Mouse (Mus musculus) forebrain, postnatal 0 days (tissue): ENCODE measurements around the gene Gm20532. TPM values are rescaled to one million over a fixed set of nuclear protein-coding genes. Genes with fewer than 3 reads are reported as not detected.

Experiments used
- ATAC-seq: fragments of 200-750 bp; cut with Nextera tagmentation; 2 replicates; pipeline ENCODE4 v1.8.0; 2017; ENCODE audit warnings: mild to moderate bottlenecking, moderate library complexity
- DNase-seq: peaks from one replicate; pipeline ENCODE4 v3.0.0-alpha.2; 2015
- H3K27ac ChIP-seq: fragments of 300-500 bp; sonication (generic); 2 replicates; pipeline ENCODE4 v1.5.1; 2014; ENCODE audit warnings: low read depth, mild to moderate bottlenecking, antibody characterized with exemption, low read length, moderate library complexity, mixed read lengths
- H3K27me3 ChIP-seq: fragments of 300-500 bp; sonication (generic); 2 replicates; pipeline ENCODE4 v1.6.1; 2014; ENCODE audit warnings: mild to moderate bottlenecking, low read length, mixed read lengths; ENCODE audit not compliant: insufficient read depth
- H3K36me3 ChIP-seq: fragments of 300-500 bp; sonication (generic); 2 replicates; pipeline ENCODE4 v1.6.1; 2014; ENCODE audit warnings: mild to moderate bottlenecking, moderate library complexity; ENCODE audit not compliant: insufficient read depth
- H3K4me1 ChIP-seq: fragments of 300-500 bp; sonication (generic); 2 replicates; pipeline ENCODE4 v1.6.1; 2014; ENCODE audit warnings: antibody characterized with exemption; ENCODE audit not compliant: insufficient read depth
- H3K4me2 ChIP-seq: fragments of 300-500 bp; sonication (generic); 2 replicates; pipeline ENCODE4 v1.6.1; 2014; ENCODE audit warnings: low read depth, mild to moderate bottlenecking, moderate library complexity
- H3K4me3 ChIP-seq: fragments of 300-500 bp; sonication (generic); 2 replicates; pipeline ENCODE4 v1.5.1; 2014; ENCODE audit warnings: low read depth, low read length, mixed read lengths
- H3K9ac ChIP-seq: fragments of 300-500 bp; sonication (generic); 2 replicates; pipeline ENCODE4 v1.6.1; 2014; ENCODE audit warnings: mild to moderate bottlenecking
- H3K9me3 ChIP-seq: fragments of 300-500 bp; sonication (generic); 2 replicates; pipeline ENCODE4 v1.6.1; 2016; ENCODE audit warnings: low read length
- CTCF ChIP-seq: sonication (generic); IDR thresholded peaks from 2 replicates; pipeline ENCODE4 v1.5.1; 2016; ENCODE audit warnings: antibody characterized with exemption, control low read depth, low read depth
- WGBS: fragments of 180-500 bp; shearing (Covaris S2); extraction: QIAGEN DNeasy Blood & Tissue Kit; methylation state at CpG from one replicate; pipeline ENCODE4 v1.1.7; 2014; 5-methylcytosine and 5-hydroxymethylcytosine counted together
- polyA plus RNA-seq: library from polyadenylated mRNA; unstranded; fragments of >200 nt; fragmentation: Nextera tagmentation; extraction: Ambion mirVana; gene quantifications from 2 replicates; pipeline ENCODE4 v1.2.1, GENCODE M21; 2015
- total RNA-seq: library from RNA; depleted of rRNA; stranded (reverse); fragments of >200 nt; gene quantifications from 2 replicates; pipeline ENCODE4 v1.2.3, GENCODE M21; 2014

Gene Gm20532
- total and polyA plus RNA-seq, 2 experiments from 2014 or later = not detected

DNA sequence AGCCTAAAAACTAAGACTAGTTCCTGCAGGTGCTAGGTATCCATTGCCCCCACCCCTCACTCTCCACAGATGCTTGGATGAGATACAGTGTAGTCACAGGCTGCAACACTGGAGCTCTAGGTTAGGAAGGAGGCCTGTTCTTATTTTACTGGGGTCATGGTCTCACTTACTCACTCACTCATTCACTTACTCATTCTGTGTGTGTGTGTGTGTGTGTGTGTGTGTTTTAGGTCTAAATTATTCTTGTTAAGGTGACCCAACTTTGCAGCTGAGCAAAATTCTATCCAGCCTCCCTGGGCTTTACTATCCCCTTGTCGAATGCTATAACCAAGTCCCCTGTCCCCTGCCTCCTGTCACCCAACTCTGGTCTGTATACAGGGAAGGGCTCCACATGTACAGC is 15.2 kb downstream of the Gm20532 start:
- H3K36me3 ChIP-seq = no peaks in the 10 kb centered on the region
- peaks cover 14% of the 10 kb centered on the region; the same call in 1 of the 2 replicates for H3K27me3 ChIP-seq
- no peak overlapping the region for H3K4me2 ChIP-seq
- H3K4me3 ChIP-seq = no peak overlapping the region
- ATAC-seq = no peak
- H3K9ac ChIP-seq = no peak overlapping the region
- DNase-seq = no peak
- TF ChIP-seq CTCF = no peak
- no peaks in the 10 kb centered on the region for H3K9me3 ChIP-seq
- no peak overlapping the region for H3K27ac ChIP-seq
- H3K4me1 ChIP-seq = no peaks in the 10 kb centered on the region
- WGBS = 97% methylated on average over 1 of the region's 1 CpGs

DNA sequence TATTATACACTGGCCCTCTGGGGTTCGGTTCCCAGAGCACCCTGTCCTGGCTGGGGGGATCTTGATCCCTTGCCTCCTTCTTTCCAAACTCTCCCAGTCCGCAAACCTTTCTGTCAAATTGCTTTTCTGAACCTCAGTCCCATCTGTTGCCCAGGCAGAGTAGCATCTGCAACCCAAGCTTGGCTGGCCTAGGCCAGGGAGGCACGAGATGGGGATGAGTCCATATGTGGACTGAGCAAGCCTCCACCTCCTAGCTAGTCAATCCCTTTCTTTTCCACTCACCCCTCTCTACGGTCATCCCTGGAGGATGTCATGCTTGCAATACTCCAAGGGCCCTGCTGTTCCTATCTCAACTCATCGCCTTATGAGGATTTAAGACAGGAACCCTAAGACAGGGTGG is 16.2 kb downstream of the Gm20532 start:
- WGBS = 87% methylated on average over 5 of the region's 5 CpGs

DNA sequence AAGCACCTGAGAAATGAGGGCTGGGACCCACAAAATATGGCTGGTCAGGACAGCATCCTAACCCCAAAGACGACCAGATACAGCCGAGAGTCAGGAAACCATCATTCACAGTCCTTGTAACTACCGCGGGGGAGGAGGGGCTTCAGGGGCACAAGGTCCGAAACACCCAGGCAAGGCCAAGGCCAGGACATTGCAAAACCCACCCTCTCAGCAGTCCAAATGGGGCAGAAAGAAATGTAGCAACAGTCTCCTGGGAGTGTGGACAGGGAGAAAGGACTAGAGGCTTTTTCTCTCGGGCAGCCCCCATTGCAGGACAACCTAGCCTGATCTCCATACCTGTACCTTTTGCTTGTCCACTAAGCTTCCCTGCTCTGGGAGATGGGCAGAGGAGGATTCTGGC is 16.7 kb downstream of the Gm20532 start:
- DNase-seq = no peak
- 31% methylated on average over 6 of the region's 6 CpGs for WGBS
- Histone ChIP-seq H3K36me3 (no peaks in the 10 kb centered on the region), H3K9ac (peak overlapping the region; percentile 54), H3K27me3 (peaks cover 14% of the 10 kb centered on the region; the same call in 1 of the 2 replicates), H3K9me3 (no peaks in the 10 kb centered on the region), H3K27ac (no peak overlapping the region), H3K4me2 (peak overlapping the region; percentile 83), H3K4me3 (peak overlapping the region; percentile 56), H3K4me1 (no peaks in the 10 kb centered on the region)
- no peak for ATAC-seq
- TF ChIP-seq CTCF = no peak

More for the DNA sequence above, 16.2 kb downstream of the Gm20532 start:
- ATAC-seq (no peak), DNase-seq (no peak)
- Histone ChIP-seq H3K4me1 (no peaks in the 10 kb centered on the region), H3K27me3 (peaks cover 14% of the 10 kb centered on the region; the same call in 1 of the 2 replicates), H3K9me3 (no peaks in the 10 kb centered on the region), H3K27ac (no peak overlapping the region), H3K9ac (no peak overlapping the region), H3K36me3 (no peaks in the 10 kb centered on the region), H3K4me3 (no peak overlapping the region), H3K4me2 (no peak overlapping the region)
- no peak for TF ChIP-seq CTCF

DNA sequence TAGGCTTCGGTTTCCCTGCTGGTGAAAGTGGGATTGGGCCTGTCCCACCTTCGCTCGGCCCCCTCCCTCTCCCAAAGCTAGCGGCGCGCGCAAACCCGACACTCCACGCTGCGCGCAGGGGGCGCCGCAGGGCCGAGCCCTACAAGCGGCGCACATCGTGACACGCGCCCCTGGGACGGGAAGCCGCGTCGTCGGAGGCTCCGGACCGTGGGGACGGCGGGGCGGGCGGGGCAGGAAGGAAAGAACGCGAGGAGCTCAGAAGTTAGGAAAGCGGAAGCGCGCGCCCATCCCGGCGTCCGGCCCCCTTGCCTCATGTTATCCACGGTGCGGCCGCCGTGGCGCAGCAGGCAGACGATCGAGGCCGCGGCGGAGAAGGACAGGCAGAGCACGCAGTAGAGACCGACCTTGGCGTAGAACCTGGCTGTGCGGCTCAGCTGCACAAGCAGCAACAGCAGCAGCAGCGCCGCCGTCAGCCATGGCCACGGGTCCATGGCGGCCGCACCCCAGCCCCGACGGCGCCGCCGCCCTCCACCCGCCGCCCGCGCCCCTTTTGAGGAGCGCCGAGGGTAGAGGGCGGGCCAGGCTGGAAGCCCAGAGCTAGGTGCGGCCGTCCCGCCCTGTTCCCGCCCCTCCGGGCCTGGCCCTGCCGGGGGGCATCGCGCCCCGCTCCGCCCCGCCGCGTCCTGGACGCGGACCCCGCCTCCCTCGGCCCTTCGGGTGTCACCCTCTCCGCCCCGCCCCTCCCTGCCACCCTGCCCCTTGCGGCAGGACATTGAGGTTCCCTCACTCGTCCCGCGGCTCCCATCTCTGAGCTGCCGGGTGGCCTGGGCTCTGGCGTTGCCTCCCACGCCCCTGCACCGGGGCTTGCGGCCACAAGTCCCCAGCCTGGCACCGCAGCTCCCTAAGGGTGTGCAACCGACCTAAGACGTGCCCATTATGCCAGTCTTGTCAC is 17.6 kb downstream of the Gm20532 start, which contains the start of gene Agpat2:
TSS of gene Agpat2 (minus strand) at position 698 of the 952 bp plus-strand sequence.
- WGBS = 1% methylated on average over 97 of the region's 103 CpGs
- H3K27me3 ChIP-seq = peaks cover 14% of the 10 kb centered on the region; the same call in 1 of the 2 replicates
- no peaks in the 10 kb centered on the region for H3K9me3 ChIP-seq
- ATAC-seq = peak; percentile 93
- no peaks in the 10 kb centered on the region for H3K4me1 ChIP-seq
- peak within 1 kb of the TSS; percentile 56 for H3K4me3 ChIP-seq
- H3K36me3 ChIP-seq = no peaks in the 10 kb centered on the region
- DNase-seq = peak; percentile 83
- H3K27ac ChIP-seq = 0 out of 2 replicates have a peak within 1 kb of the TSS, but pooled peaks have one; percentile 35
- peak within 1 kb of the TSS; percentile 54 for H3K9ac ChIP-seq
- peak within 1 kb of the TSS; percentile 83 for H3K4me2 ChIP-seq
- peak; percentile 64 for TF ChIP-seq CTCF

DNA sequence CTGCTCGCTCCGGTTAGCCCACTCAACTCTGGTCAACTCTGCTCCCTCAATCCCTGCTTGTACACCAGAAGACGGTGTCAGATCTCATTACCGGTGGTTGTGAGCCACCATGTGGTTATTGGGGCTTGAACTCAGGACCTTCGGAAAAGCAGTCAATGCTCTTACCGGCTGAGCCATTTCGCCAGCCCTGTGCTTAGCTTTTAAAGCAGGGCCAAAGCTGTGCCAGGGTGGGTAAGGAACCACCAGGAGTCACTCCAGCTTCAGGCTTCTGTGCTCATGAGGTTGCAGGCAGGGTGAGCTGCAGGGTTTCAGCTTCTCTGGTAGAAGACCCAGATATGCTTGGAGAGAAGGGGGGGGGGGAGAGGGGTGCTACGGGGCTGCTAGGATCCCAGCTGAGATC is 18.9 kb downstream of the Gm20532 start:
- no peak overlapping the region for H3K27ac ChIP-seq
- 87% methylated on average over 8 of the region's 8 CpGs for WGBS
- H3K4me3 ChIP-seq = no peak overlapping the region
- DNase-seq (no peak), ATAC-seq (no peak)
- no peak overlapping the region for H3K9ac ChIP-seq
- no peaks in the 10 kb centered on the region for H3K4me1 ChIP-seq
- no peak overlapping the region for H3K4me2 ChIP-seq
- H3K9me3 ChIP-seq = no peaks in the 10 kb centered on the region
- H3K27me3 ChIP-seq = peaks cover 14% of the 10 kb centered on the region; the same call in 1 of the 2 replicates
- no peak for TF ChIP-seq CTCF
- no peaks in the 10 kb centered on the region for H3K36me3 ChIP-seq

DNA sequence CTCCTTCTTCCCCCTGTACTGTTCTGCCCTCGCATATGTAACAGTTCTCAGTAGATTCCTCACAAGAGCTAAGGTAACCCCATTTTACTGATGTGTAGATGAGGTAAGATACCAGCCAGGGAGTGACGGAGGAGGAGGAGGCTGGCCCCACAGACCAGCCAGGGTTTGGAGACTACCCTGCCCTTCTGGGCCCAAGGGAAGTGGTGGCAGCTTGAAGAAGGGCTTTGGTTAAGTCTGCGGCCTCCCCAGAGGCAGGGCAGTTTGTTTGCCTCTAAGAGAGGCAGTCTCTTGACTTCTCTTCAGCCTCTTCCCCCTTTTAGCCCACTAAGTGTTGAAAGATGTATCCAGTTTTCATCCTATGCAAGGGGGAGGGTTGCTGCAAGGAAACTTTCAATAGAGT is 20.1 kb downstream of the Gm20532 start:
- Histone ChIP-seq H3K4me3 (no peak overlapping the region), H3K27me3 (peaks cover 14% of the 10 kb centered on the region; the same call in 1 of the 2 replicates), H3K4me1 (no peaks in the 10 kb centered on the region), H3K36me3 (no peaks in the 10 kb centered on the region), H3K27ac (no peak overlapping the region), H3K9me3 (no peaks in the 10 kb centered on the region), H3K4me2 (no peak overlapping the region), H3K9ac (no peak overlapping the region)
- ATAC-seq (no peak), DNase-seq (no peak)
- TF ChIP-seq CTCF = no peak
- 78% methylated on average over 3 of the region's 3 CpGs for WGBS
